Mouse (Mus musculus): ENCODE results near the gene Rdh16f1.

Rdh16f1 gene

GRCm38 (mm10) chr10:127759181-127760110, at the start of gene Rdh16f1, which contains the start of gene Rdh1:
Gene Rdh16f1 (plus strand): TSS chr10:127759787.
Gene Rdh1 (plus strand): TSS chr10:127759721.
- no peak for DNase-seq

- DNase-seq, result no peak
Measured at GRCm38 (mm10) chr10:127710331-127710730, 49.3 kb upstream of the Rdh16f1 start.

GRCm38 (mm10) chr10:127712736-127713135, 46.9 kb upstream of the Rdh16f1 start:
- DNase-seq, result no peak

GRCm38 (mm10) chr10:127721671-127722418, 37.7 kb upstream of the Rdh16f1 start:
- no peak for DNase-seq

GRCm38 (mm10) chr10:127724178-127724577, 35.4 kb upstream of the Rdh16f1 start, which contains the start of gene Tac2:
Gene Tac2 (plus strand): TSS chr10:127724478.
- no peak for DNase-seq

GRCm38 (mm10) chr10:127725136-127725535, 34.5 kb upstream of the Rdh16f1 start:
- no peak for DNase-seq

- no peak for DNase-seq
Measured at GRCm38 (mm10) chr10:127728437-127728836, 31.1 kb upstream of the Rdh16f1 start.

GRCm38 (mm10) chr10:127730285-127730932, 29.2 kb upstream of the Rdh16f1 start:
- no peak for DNase-seq

GRCm38 (mm10) chr10:127730933-127731310, 28.7 kb upstream of the Rdh16f1 start:
- no peak for DNase-seq

GRCm38 (mm10) chr10:127731397-127731796, 28.2 kb upstream of the Rdh16f1 start:
- no peak for DNase-seq

GRCm38 (mm10) chr10:127734434-127734833, 25.2 kb upstream of the Rdh16f1 start:
- no peak for DNase-seq

GRCm38 (mm10) chr10:127736266-127736665, 23.3 kb upstream of the Rdh16f1 start:
- DNase-seq, result no peak

GRCm38 (mm10) chr10:127736916-127737315, 22.7 kb upstream of the Rdh16f1 start:
- no peak for DNase-seq

GRCm38 (mm10) chr10:127737552-127737951, 22.0 kb upstream of the Rdh16f1 start:
- DNase-seq, result no peak

GRCm38 (mm10) chr10:127738151-127738882, 21.3 kb upstream of the Rdh16f1 start:
- no peak for DNase-seq

GRCm38 (mm10) chr10:127739083-127739660, 20.4 kb upstream of the Rdh16f1 start, which contains the start of gene Zbtb39:
Gene Zbtb39 (plus strand): TSS chr10:127739538.
- DNase-seq, result peak; percentile 65

- no peak for DNase-seq
Measured at GRCm38 (mm10) chr10:127739661-127740161, 19.9 kb upstream of the Rdh16f1 start.

GRCm38 (mm10) chr10:127744661-127745060, 14.9 kb upstream of the Rdh16f1 start:
- DNase-seq, result no peak

- no peak for DNase-seq
Measured at GRCm38 (mm10) chr10:127745886-127746285, 13.7 kb upstream of the Rdh16f1 start.

- no peak for DNase-seq
Measured at GRCm38 (mm10) chr10:127747254-127747653, 12.3 kb upstream of the Rdh16f1 start.

GRCm38 (mm10) chr10:127748847-127749612, 10.6 kb upstream of the Rdh16f1 start:
- DNase-seq, result no peak
